Mouse (Mus musculus) left cerebral cortex, postnatal 14 days (tissue): ENCODE results near the gene Glycam1. TPM values are rescaled to one million over a fixed set of nuclear protein-coding genes. Genes with fewer than 3 reads are reported as not detected.

Experiments used
- DNase-seq, 2 experiments: peaks; one replicate each; pipeline ENCODE4 v3.0.0; 2021 to 2022; ENCODE audit warnings: low spot score in 2 of 2, mixed read lengths in 1 of 2
- intact Hi-C: fragments of 180-260 bp; cut with DNase I; formaldehyde crosslinking; loops from one replicate; pipeline ENCODE4 v1.15.1; 2025
- total RNA-seq, 2 experiments: library from RNA; stranded (reverse); gene quantifications; 2 replicates each; pipeline ENCODE4 v1.2.3; 2021

Glycam1 gene
- total RNA-seq, 2 experiments from 2014 or later = 0.97 to 1.0 TPM

GRCm38 (mm10) chr15:103522458-103523099 lies 42.3 kb downstream of the Glycam1 start:
- peak in 1 of 2 experiments; percentile 73 for DNase-seq
- intact Hi-C loops = no loop called here

DNA sequence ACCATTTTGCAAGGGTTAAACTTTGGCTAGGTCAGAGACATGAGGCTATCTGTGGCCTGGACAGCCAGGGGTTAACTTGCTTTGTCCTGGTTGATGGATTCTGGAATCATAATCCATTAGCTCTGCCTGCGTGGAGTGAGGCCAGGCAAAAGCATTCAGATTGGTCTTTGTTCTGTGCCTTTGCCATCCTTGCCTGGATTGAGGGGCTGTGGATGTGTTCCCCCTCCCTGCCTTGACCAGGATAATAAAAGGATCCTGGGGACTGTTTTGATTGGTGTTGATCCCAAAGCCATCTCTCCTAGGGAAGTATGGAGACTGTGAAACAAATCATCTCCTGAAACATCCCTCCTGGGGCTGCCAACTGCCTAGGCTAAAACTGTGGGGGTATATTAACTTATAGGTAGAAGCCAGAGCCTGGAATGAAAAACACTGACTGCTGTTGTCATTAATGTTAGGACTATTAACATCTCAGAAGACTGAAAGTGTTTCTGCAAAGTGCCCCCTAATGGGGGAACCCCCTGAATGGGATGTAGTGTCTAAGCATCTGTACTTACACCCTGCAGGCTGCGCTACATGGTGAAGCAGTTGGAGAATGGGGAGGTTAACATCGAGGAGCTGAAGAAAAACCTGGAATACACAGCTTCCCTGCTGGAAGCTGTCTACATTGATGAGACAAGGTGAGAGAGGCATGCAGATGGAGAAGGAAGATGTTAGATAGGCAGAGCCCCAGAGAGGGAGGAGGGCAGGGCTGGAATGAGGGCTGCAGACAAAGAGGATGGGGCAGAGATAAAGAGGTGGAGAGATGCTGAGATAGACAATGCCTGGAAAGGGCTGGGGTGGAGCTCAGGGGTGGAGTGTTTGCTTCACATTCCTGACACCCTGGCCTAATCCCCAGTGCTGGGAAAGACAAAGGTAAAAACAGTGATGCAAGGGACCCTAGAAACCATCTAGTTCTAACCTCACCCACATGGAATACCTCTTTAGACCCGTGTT lies 45.2 kb downstream of the Glycam1 start:
- no peak for DNase-seq
- intact Hi-C loops = no loop called here

DNA sequence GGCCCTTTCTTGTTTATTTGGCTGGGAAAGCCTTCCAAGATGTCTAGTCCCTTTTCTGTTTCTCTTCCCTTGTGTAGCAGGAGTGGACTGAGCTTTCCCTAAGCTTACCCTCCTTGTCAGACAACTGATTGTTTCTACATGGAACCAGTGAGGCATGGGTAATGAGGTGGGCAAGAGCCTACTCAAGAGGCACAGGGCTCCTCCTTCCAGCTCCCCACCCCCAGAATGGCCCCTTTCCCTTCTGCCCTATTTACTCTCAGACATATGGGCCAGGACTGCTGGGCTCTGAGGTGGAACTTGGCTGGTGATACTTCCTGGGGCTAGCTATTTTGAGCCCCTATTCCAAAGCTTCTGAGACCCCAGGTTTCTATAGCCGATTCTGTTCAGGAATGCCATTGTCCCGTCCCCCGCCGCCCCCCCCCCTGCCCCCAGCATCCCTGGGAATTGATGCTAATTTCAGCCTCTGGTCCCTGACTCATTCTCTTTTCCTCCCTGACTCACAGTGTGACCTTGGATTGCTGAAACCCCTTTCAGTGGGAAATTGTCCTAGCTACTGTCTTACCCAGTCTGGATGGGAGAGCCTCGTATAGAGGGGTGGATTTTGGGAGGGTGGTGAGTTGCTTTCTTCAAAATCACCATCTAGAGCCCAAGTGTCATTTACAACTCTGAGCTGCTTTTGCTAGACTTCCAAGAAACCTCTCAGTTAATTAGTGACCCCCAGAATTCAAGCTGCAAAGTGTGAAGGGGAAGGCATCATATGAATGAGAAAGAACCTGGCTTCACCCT lies 46.1 kb downstream of the Glycam1 start:
- intact Hi-C loops = no loop called here
- DNase-seq = no peak

DNA sequence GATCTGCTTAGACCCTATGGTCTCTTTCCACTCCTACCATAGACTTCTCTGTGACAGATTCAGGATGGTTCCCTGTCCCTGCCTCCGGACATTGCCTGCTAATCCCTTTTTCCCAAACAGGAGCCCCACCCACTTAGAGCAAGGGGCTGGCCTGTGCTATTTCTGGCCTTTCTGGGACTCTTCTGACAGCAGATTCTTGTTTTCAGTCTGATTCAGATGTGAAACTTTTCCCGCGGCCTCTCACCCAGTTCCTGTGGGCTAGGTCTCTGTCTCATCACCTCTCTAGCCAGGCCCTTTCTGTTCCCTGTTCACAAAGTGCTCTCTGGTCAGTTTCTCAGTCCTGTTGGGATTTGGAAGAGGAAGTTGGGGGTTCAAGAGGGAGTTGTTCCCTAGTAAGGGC lies 50.0 kb downstream of the Glycam1 start:
- no peak for DNase-seq
- intact Hi-C loops = no loop called here

DNA sequence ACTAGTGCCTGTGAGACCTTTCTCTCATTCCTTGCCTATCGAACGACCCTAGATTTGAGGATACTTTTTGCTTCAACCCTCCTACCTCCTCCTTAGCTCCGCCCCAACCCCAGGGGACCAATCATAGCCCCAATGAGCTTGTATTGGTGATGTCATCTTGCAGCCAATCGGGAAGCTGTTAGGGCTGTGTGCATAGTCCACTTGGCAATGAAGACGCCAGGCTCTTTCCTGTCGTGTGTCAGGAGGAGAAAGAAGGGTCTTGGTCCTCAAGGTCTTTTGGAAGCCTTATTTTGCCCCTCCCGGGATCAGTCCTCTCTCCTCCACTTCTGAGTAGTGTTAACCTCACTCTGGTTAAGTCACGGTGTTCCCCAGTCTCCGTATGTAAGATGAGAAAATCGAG lies 50.8 kb downstream of the Glycam1 start:
- DNase-seq = peak; percentile 72 to 85
- intact Hi-C loops = no loop called here

- DNase-seq = no peak
- intact Hi-C loops = no loop called here
These were observed 51.3 kb downstream of the Glycam1 start for GRCm38 (mm10) chr15:103513621-103514031.

Other genes starting within 250 kb of the Glycam1 start
- gene Zfp385a, start 225.0 kb downstream of the Glycam1 start, total RNA-seq = 10 to 100 TPM; 59.8 to 63.2 TPM
- 1 to 10 TPM; 5.1 to 6.1 TPM for gene Itga5, start 198.3 kb downstream of the Glycam1 start, total RNA-seq
- gene Gtsf1, start 134.6 kb downstream of the Glycam1 start, total RNA-seq = under 1 TPM in 1 of 2 experiments, not detected in 1; 0.55 TPM
- gene Gtsf2, start 116.6 kb downstream of the Glycam1 start, total RNA-seq = not detected
- gene Nckap1l, start 111.3 kb downstream of the Glycam1 start, total RNA-seq = 10 to 100 TPM; 11.0 to 11.8 TPM
- 100 to 1,000 TPM in 1 of 2 experiments, 10 to 100 TPM in 1; 94.8 to 109 TPM for gene Pde1b, start 62.0 kb downstream of the Glycam1 start, total RNA-seq
- gene Ppp1r1a, start 27.1 kb downstream of the Glycam1 start, total RNA-seq = 100 to 1,000 TPM; 147 to 153 TPM
- gene Mucl1, start 190.4 kb upstream of the Glycam1 start, total RNA-seq = not detected